Mouse (Mus musculus) bone marrow macrophage, adult 2 months (primary cell): ENCODE measurements around the gene Helz2.

Experiments
- CTCF ChIP-seq: IDR thresholded peaks from 2 replicates; pipeline ENCODE4 v1.5.1; 2012; ENCODE audit warnings: low read depth, mild to moderate bottlenecking, low read length, moderate library complexity
- POLR2A ChIP-seq: IDR thresholded peaks from 2 replicates; pipeline ENCODE4 v1.6.1; 2012; ENCODE audit warnings: mild to moderate bottlenecking, low read depth, low read length, borderline replicate concordance

GRCm38 (mm10) chr2:181238861-181239260 is 3.0 kb downstream of the Helz2 start:
- TF ChIP-seq CTCF (no peak), POLR2A (no peak)
